Mouse (Mus musculus): Measurements from ENCODE around the gene Ticrr.

- TF ChIP-seq POLR2A (IDR thresholded peaks at IDR 0.05; ENCODE audit: extremely low read depth, insufficient read depth, low read length) = no peak
- no peak for TF ChIP-seq CTCF (IDR thresholded peaks at IDR 0.05; ENCODE audit: low read depth, low read length)
Observed at GRCm38 (mm10) chr7:79747659-79748058, 87.7 kb downstream of the Ticrr start.

Measured in liver, adult 2 months (tissue).